Mouse (Mus musculus): ENCODE results near the gene Rapgef2. TPM values are rescaled to one million over a fixed set of nuclear protein-coding genes. Genes with fewer than 3 reads are reported as not detected.
"Not testable (repeated sequence)": the region's sequence is repeated elsewhere in the genome, so short reads cannot be mapped to it uniquely, and the experiment has no call there.

Rapgef2 gene
- total and polyA plus RNA-seq, 2 experiments from 2014 or later = 9.6 to 56.9 TPM

- Histone ChIP-seq H3K36me3 (ENCODE audit: insufficient read depth, low read length) (no peaks in the 10 kb centered on the region), H3K27me3 (ENCODE audit: insufficient read depth, low read length) (no peaks in the 10 kb centered on the region), H3K27ac (ENCODE audit: low read depth, low read length) (no peak overlapping the region), H3K4me3 (ENCODE audit: low read depth, low read length) (no peak overlapping the region), H3K9ac (replicated peaks; ENCODE audit: low read length, poor library complexity, severe bottlenecking) (no peak overlapping the region), H3K9me3 (ENCODE audit: low read length) (no peaks in the 10 kb centered on the region), H3K4me2 (ENCODE audit: low read depth, low read length, poor library complexity, severe bottlenecking) (no peak overlapping the region), H3K4me1 (ENCODE audit: insufficient read depth, low read length) (0 out of 2 replicates have a peak, but pooled peaks cover 6% of the 10 kb centered on the region)
- no peak for DNase-seq (ENCODE audit: low spot score)
- ATAC-seq (ENCODE audit: low FRiP score) = no peak
- no peak for TF ChIP-seq CTCF (IDR thresholded peaks at IDR 0.05)
- 71% methylated on average over 6 of the region's 6 CpGs for WGBS
Measured at GRCm38 (mm10) chr3:79178070-79178469, 108.2 kb downstream of the Rapgef2 start.

- DNase-seq (ENCODE audit: low spot score) = no peak
- Histone ChIP-seq H3K36me3 (ENCODE audit: insufficient read depth, low read length) (no peaks in the 10 kb centered on the region), H3K4me1 (ENCODE audit: insufficient read depth, low read length) (0 out of 2 replicates have a peak, but pooled peaks cover 6% of the 10 kb centered on the region), H3K4me2 (ENCODE audit: low read depth, low read length, poor library complexity, severe bottlenecking) (no peak overlapping the region), H3K9ac (replicated peaks; ENCODE audit: low read length, poor library complexity, severe bottlenecking) (no peak overlapping the region), H3K27me3 (ENCODE audit: insufficient read depth, low read length) (no peaks in the 10 kb centered on the region), H3K27ac (ENCODE audit: low read depth, low read length) (no peak overlapping the region), H3K4me3 (ENCODE audit: low read depth, low read length) (no peak overlapping the region), H3K9me3 (ENCODE audit: low read length) (no peaks in the 10 kb centered on the region)
- no peak for TF ChIP-seq CTCF (IDR thresholded peaks at IDR 0.05)
- no peak for ATAC-seq (ENCODE audit: low FRiP score)
- whole genome bisulfite sequencing = 86% methylated on average over 8 of the region's 8 CpGs
Measured at GRCm38 (mm10) chr3:79177136-79177870, 109.0 kb downstream of the Rapgef2 start.

GRCm38 (mm10) chr3:79174168-79174567, 112.1 kb downstream of the Rapgef2 start:
- Histone ChIP-seq H3K4me3 (ENCODE audit: low read depth, low read length) (no peak overlapping the region), H3K4me2 (ENCODE audit: low read depth, low read length, poor library complexity, severe bottlenecking) (no peak overlapping the region), H3K4me1 (ENCODE audit: insufficient read depth, low read length) (0 out of 2 replicates have a peak, but pooled peaks cover 6% of the 10 kb centered on the region), H3K36me3 (ENCODE audit: insufficient read depth, low read length) (0 out of 2 replicates have a peak, but pooled peaks cover 2% of the 10 kb centered on the region), H3K9ac (replicated peaks; ENCODE audit: low read length, poor library complexity, severe bottlenecking) (no peak overlapping the region), H3K9me3 (ENCODE audit: low read length) (no peaks in the 10 kb centered on the region), H3K27me3 (ENCODE audit: insufficient read depth, low read length) (no peaks in the 10 kb centered on the region), H3K27ac (ENCODE audit: low read depth, low read length) (no peak overlapping the region)
- no peak for TF ChIP-seq CTCF (IDR thresholded peaks at IDR 0.05)
- no peak for ATAC-seq (ENCODE audit: low FRiP score)
- DNase-seq (ENCODE audit: low spot score) = no peak
- 92% methylated on average over 6 of the region's 6 CpGs for WGBS

GRCm38 (mm10) chr3:79173291-79173690, 113.0 kb downstream of the Rapgef2 start:
- no peak overlapping the region for H3K9ac ChIP-seq (replicated peaks; ENCODE audit: low read length, poor library complexity, severe bottlenecking)
- ATAC-seq (ENCODE audit: low FRiP score) (no peak), DNase-seq (ENCODE audit: low spot score) (no peak)
- no peak for TF ChIP-seq CTCF (IDR thresholded peaks at IDR 0.05)
- H3K4me1 ChIP-seq (ENCODE audit: insufficient read depth, low read length) = 0 out of 2 replicates have a peak, but pooled peaks cover 6% of the 10 kb centered on the region
- no peak overlapping the region for H3K27ac ChIP-seq (ENCODE audit: low read depth, low read length)
- H3K36me3 ChIP-seq (ENCODE audit: insufficient read depth, low read length) = 0 out of 2 replicates have a peak, but pooled peaks cover 2% of the 10 kb centered on the region
- H3K9me3 ChIP-seq (ENCODE audit: low read length) = no peaks in the 10 kb centered on the region
- no peak overlapping the region for H3K4me3 ChIP-seq (ENCODE audit: low read depth, low read length)
- no peak overlapping the region for H3K4me2 ChIP-seq (ENCODE audit: low read depth, low read length, poor library complexity, severe bottlenecking)
- 89% methylated on average over 5 of the region's 5 CpGs for WGBS
- no peaks in the 10 kb centered on the region for H3K27me3 ChIP-seq (ENCODE audit: insufficient read depth, low read length)

- 96% methylated on average over 8 of the region's 8 CpGs for WGBS
- not testable (repeated sequence) for H3K4me2 ChIP-seq (ENCODE audit: low read depth, low read length, poor library complexity, severe bottlenecking); DNase-seq (ENCODE audit: low spot score); H3K27ac ChIP-seq (ENCODE audit: low read depth, low read length); H3K9ac ChIP-seq (replicated peaks; ENCODE audit: low read length, poor library complexity, severe bottlenecking); H3K36me3 ChIP-seq (ENCODE audit: insufficient read depth, low read length); H3K4me3 ChIP-seq (ENCODE audit: low read depth, low read length); H3K9me3 ChIP-seq (ENCODE audit: low read length); H3K4me1 ChIP-seq (ENCODE audit: insufficient read depth, low read length); H3K27me3 ChIP-seq (ENCODE audit: insufficient read depth, low read length); ATAC-seq (ENCODE audit: low FRiP score)
Measured at GRCm38 (mm10) chr3:79171146-79171545, 115.2 kb downstream of the Rapgef2 start.

- no peak overlapping the region for H3K4me2 ChIP-seq (ENCODE audit: low read depth, low read length, poor library complexity, severe bottlenecking)
- H3K4me3 ChIP-seq (ENCODE audit: low read depth, low read length) = no peak overlapping the region
- H3K27me3 ChIP-seq (ENCODE audit: insufficient read depth, low read length) = no peaks in the 10 kb centered on the region
- WGBS = 83% methylated on average over 2 of the region's 2 CpGs
- no peak overlapping the region for H3K9ac ChIP-seq (replicated peaks; ENCODE audit: low read length, poor library complexity, severe bottlenecking)
- H3K27ac ChIP-seq (ENCODE audit: low read depth, low read length) = no peak overlapping the region
- TF ChIP-seq CTCF (IDR thresholded peaks at IDR 0.05) = no peak
- H3K36me3 ChIP-seq (ENCODE audit: insufficient read depth, low read length) = 0 out of 2 replicates have a peak, but pooled peaks cover 2% of the 10 kb centered on the region
- H3K9me3 ChIP-seq (ENCODE audit: low read length) = no peaks in the 10 kb centered on the region
- ATAC-seq (ENCODE audit: low FRiP score) (no peak), DNase-seq (ENCODE audit: low spot score) (no peak)
- H3K4me1 ChIP-seq (ENCODE audit: insufficient read depth, low read length) = no peaks in the 10 kb centered on the region
Measured at GRCm38 (mm10) chr3:79168168-79168827, 118.0 kb downstream of the Rapgef2 start.

Data from midbrain, postnatal 0 days (tissue).